Mouse (Mus musculus): ENCODE results near the gene Ddx43. TPM values are rescaled to one million over a fixed set of nuclear protein-coding genes. Genes with fewer than 3 reads are reported as not detected.

Gene Ddx43
- polyA plus RNA-seq, 1 experiment from 2014 or later, result 0.10 TPM

DNA sequence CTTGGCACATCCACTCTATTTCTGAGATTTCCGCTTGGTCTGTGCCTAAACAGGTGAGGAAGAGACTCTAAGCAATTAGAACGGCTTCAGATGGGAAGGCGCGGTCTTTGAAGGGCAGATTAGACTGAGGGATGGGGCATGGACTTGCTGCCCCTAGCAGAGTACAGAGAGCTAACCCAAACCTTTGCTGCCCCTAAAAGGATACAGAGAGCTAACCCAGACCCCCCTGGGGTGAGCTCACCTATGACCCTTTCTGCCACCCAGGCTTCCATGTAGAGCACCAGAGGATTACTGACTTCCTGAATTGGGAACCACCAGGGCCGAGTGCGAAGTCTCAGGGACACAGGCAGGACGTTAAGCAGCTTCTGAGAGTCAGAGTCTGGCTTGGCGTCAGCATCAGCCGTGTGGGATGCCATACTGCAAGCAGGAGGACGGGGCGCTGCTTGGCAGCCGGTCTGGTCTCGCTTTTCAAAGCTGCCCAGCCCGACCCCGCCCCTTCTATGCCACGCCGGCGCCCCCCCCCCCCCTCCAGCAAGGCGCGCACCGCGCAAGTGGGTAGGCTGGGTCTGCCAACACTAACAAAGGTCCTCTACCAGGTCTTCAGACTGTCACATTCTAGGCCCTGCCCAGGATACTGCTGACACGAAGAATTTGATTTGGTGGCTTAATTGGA is 17.3 kb upstream of the Ddx43 start, which contains the start of gene Ooep:
TSS of gene Ooep (minus strand) at position 613 of the 673 bp plus-strand sequence.
- peaks cover 24% of the 10 kb centered on the region for H3K27me3 ChIP-seq (ENCODE audit: insufficient read depth, poor library complexity, severe bottlenecking)
- WGBS, result 3% methylated on average over 23 of the region's 23 CpGs
- no peaks in the 10 kb centered on the region for H3K36me3 ChIP-seq
- H3K4me1 ChIP-seq (replicated peaks), result peaks cover 12% of the 10 kb centered on the region
- H3K27ac ChIP-seq, result peak within 1 kb of the TSS; percentile 70
- H3K4me3 ChIP-seq, result peak within 1 kb of the TSS; percentile 52
- DNase-seq (ENCODE audit: low spot score), result peak; percentile 53
- H3K9me3 ChIP-seq, result no peaks in the 10 kb centered on the region

DNA sequence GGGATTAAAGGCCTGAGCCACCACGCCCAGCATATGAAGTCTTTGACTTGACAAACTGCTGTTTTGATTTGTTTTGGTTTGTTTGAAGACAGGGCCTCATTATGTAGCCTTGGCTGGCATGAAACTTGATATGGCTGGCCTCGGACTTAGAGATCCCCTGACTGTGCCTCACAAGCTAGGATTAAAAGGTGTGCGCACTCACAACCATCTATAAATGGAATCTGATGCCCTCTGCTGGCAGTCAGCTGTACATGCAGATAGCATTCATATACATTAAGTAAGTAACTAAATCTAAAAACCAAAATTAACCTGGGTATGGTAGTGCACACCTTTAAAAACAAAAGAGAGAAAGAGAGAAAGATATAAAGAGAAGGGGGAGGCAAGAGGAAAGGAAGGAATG is 9.7 kb upstream of the Ddx43 start:
- DNase-seq (ENCODE audit: low spot score), result no peak

DNA sequence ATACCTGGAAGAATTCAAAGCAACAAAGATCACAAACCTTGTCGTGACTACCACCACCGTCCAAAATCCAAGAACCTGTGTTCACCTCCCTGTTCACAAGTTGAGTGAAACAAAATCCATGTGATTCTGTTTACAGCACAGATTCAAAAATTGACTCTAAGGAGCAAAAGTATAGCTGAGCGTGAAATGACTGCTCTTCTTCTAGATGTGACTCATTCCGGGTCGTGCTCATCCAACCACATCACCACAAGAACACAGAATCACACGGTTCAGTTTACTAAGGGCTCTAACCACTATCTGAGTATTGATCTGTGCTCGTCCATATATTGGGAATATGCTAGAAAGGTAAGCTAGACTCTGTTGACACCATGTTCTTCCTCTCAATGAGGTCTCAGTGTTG is 8.6 kb upstream of the Ddx43 start:
- 89% methylated on average over 7 of the region's 7 CpGs for WGBS
- Histone ChIP-seq H3K27me3 (ENCODE audit: insufficient read depth, poor library complexity, severe bottlenecking) (peaks cover 5% of the 10 kb centered on the region; the same call in 1 of the 2 replicates), H3K27ac (no peak overlapping the region), H3K4me1 (replicated peaks) (no peaks in the 10 kb centered on the region), H3K9me3 (no peaks in the 10 kb centered on the region), H3K36me3 (no peaks in the 10 kb centered on the region), H3K4me3 (no peak overlapping the region)
- DNase-seq (ENCODE audit: low spot score), result no peak

More for the DNA sequence above, 9.7 kb upstream of the Ddx43 start:
- Histone ChIP-seq H3K9me3 (no peaks in the 10 kb centered on the region), H3K36me3 (no peaks in the 10 kb centered on the region), H3K4me1 (replicated peaks) (no peaks in the 10 kb centered on the region), H3K4me3 (no peak overlapping the region), H3K27ac (no peak overlapping the region), H3K27me3 (ENCODE audit: insufficient read depth, poor library complexity, severe bottlenecking) (0 out of 2 replicates have a peak, but pooled peaks cover 4% of the 10 kb centered on the region)
- 54% methylated on average over 3 of the region's 3 CpGs for WGBS

DNA sequence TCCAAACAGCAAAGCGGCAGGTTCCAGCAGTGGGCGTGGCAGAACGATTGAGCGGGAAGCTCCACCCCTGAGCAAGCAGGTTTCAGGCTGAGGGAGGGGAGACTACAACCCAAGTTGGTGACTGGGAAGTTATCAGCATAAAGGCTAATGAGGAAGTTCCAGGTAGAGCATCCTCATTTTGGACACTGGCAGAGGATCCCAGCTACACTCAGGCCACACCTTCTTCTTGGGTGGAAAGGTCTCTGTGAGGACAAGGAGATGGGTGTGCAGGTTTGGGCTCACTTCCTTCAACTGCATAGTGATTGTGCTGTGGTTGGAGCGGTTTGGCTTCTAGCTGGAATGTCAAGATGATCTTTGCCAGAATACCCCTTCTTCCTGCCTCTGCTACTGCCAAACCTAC is 5.6 kb upstream of the Ddx43 start:
- WGBS, result 56% methylated on average over 5 of the region's 5 CpGs

DNA sequence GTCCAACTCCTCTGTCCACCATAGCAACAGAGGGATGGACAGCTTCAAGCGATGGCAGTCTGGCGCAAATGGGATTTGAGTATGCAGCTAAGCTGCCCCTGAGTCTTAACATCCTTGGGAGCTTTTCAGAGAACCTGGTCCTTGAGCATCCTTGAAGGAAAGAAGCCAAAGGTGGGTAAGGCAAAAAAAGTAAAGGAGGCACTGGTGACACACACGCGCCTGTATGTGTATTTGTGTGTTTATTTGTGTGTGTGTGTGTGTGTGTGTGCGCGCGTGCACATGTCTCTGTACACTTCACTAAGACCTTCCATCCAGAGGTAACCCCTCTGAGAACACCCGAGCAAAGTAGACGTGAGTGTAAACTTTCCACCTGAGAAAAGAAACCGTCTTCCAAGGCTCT is 1.8 kb upstream of the Ddx43 start:
- Histone ChIP-seq H3K9me3 (no peaks in the 10 kb centered on the region), H3K36me3 (no peaks in the 10 kb centered on the region), H3K4me1 (replicated peaks) (peaks cover 7% of the 10 kb centered on the region), H3K27ac (no peak overlapping the region), H3K4me3 (no peak overlapping the region), H3K27me3 (ENCODE audit: insufficient read depth, poor library complexity, severe bottlenecking) (peaks cover 68% of the 10 kb centered on the region)
- 85% methylated on average over 10 of the region's 10 CpGs for WGBS
- DNase-seq (ENCODE audit: low spot score), result no peak

More for the DNA sequence above, 5.6 kb upstream of the Ddx43 start:
- Histone ChIP-seq H3K9me3 (no peaks in the 10 kb centered on the region), H3K4me3 (no peak overlapping the region), H3K27me3 (ENCODE audit: insufficient read depth, poor library complexity, severe bottlenecking) (peaks cover 35% of the 10 kb centered on the region), H3K4me1 (replicated peaks) (no peaks in the 10 kb centered on the region), H3K27ac (no peak overlapping the region), H3K36me3 (no peaks in the 10 kb centered on the region)
- DNase-seq (ENCODE audit: low spot score), result no peak

DNA sequence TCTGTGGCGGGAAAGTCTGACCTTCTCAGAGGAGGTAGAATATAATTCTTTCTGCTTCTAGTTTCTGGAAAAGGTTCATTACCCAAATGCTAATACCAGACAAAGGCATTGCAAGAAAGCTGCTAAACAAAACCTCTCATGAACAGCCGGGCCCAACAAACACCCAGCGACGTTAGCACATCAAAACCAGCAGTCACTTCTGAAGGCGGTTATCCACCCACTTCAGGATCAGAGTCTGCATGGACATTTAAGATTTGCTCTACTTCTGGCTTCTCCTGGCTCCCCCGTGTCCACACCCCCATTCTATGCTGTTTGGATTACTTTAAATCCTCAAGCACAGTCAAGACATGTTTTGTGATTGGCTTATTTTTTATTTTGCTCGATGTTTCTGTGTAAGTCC is 975 bp upstream of the Ddx43 start:
- Histone ChIP-seq H3K36me3 (no peaks in the 10 kb centered on the region), H3K4me1 (replicated peaks) (peaks cover 7% of the 10 kb centered on the region), H3K4me3 (no peak overlapping the region), H3K27ac (no peak overlapping the region), H3K9me3 (no peaks in the 10 kb centered on the region), H3K27me3 (ENCODE audit: insufficient read depth, poor library complexity, severe bottlenecking) (peaks cover 64% of the 10 kb centered on the region)
- 68% methylated on average over 7 of the region's 7 CpGs for WGBS
- no peak for DNase-seq (ENCODE audit: low spot score)

DNA sequence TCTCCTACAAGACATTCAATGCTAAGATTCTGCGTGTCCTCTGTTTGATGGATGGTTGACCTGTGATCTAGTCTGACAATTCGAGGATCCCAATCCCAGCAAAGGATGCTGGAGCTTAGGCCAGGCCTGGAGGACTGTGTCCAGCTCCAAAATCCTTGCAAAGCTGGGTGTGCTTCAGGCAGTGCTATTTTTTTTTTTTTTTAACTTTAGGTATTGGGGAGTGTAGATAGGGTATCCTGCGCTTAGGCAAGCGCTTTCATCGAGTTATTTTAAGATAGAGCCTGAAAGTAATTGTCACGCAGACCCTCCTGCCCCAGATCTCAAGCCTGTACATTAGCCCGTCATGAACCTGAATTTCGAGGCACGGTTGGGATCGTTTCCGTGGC is 340 bp upstream of the Ddx43 start:
- Histone ChIP-seq H3K4me1 (replicated peaks) (peaks cover 7% of the 10 kb centered on the region), H3K4me3 (peak overlapping the region; percentile 50), H3K27me3 (ENCODE audit: insufficient read depth, poor library complexity, severe bottlenecking) (peaks cover 64% of the 10 kb centered on the region), H3K9me3 (no peaks in the 10 kb centered on the region), H3K36me3 (no peaks in the 10 kb centered on the region), H3K27ac (no peak overlapping the region)
- DNase-seq (ENCODE audit: low spot score), result no peak
- 37% methylated on average over 11 of the region's 11 CpGs for WGBS

DNA sequence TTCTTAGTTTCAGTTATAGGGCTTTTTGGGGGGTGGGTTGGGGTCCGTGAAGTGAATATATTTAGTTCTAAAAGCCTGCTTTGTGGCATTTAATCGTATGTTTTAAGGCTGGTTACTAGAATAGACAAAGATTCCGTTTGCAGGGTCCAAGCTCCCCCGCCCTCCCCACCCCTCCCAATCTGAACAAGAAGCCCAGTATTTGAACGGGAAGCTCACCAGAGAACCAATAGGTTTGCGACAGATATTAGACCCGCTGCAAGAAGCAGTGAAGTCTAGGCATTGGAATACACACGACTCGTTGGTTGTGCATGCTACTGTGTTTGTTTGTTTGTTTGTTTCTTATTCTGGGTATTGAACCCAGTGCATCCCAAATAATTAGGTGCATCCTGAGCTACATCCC is 940 bp downstream of the Ddx43 start:
- Histone ChIP-seq H3K9me3 (no peaks in the 10 kb centered on the region), H3K4me1 (replicated peaks) (peaks cover 7% of the 10 kb centered on the region), H3K36me3 (no peaks in the 10 kb centered on the region), H3K27me3 (ENCODE audit: insufficient read depth, poor library complexity, severe bottlenecking) (peaks cover 64% of the 10 kb centered on the region), H3K4me3 (no peak overlapping the region), H3K27ac (no peak overlapping the region)
- no peak for DNase-seq (ENCODE audit: low spot score)
- WGBS, result 67% methylated on average over 9 of the region's 9 CpGs

DNA sequence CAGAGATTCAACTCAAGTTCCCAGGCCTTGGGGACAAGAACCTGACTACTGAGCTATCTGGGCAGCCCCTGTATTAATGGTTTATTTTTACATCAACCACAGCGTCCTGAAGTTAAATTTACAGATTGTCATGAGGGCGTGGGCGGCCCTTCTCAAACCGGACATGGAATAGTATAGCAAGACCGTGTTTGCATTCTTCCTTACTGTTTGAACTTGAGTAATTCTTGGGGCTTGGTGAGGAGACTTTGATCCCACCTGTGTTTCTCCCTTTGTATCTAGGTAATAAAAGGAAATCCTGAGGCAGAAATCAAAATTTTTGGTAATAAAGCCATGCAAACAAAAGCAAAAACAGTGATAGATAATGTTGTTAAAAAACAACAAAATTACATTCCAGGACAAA is 5.0 kb downstream of the Ddx43 start:
- WGBS, result 89% methylated on average over 5 of the region's 5 CpGs
- Histone ChIP-seq H3K4me1 (replicated peaks) (peaks cover 6% of the 10 kb centered on the region), H3K27ac (no peak overlapping the region), H3K9me3 (no peaks in the 10 kb centered on the region), H3K27me3 (ENCODE audit: insufficient read depth, poor library complexity, severe bottlenecking) (peaks cover 27% of the 10 kb centered on the region), H3K4me3 (no peak overlapping the region), H3K36me3 (no peaks in the 10 kb centered on the region)
- no peak for DNase-seq (ENCODE audit: low spot score)

DNA sequence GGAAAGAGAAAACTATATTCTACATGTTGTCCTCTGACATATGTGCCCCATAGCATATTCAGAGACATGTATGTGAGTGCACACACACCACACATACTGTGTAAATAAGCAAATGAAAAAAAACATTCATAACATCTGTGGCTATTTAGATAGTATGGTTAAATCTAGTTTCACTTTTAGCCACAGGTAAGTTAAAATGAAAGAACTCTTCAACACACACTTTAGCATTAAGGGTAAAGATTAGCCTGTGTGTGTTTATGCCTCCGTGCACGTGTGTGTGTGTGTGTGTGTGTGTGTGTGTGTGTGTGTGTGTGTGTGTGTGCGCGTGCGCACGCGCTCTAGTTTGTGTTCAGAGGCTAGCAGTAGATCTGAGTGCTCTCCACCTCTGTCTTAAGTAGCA is 6.0 kb downstream of the Ddx43 start:
- H3K36me3 ChIP-seq, result no peaks in the 10 kb centered on the region
- no peak overlapping the region for H3K27ac ChIP-seq
- H3K4me3 ChIP-seq, result no peak overlapping the region
- no peaks in the 10 kb centered on the region for H3K4me1 ChIP-seq (replicated peaks)
- DNase-seq (ENCODE audit: low spot score), result no peak
- WGBS, result 92% methylated on average over 7 of the region's 7 CpGs
- H3K27me3 ChIP-seq (ENCODE audit: insufficient read depth, poor library complexity, severe bottlenecking), result peaks cover 17% of the 10 kb centered on the region
- no peaks in the 10 kb centered on the region for H3K9me3 ChIP-seq

DNA sequence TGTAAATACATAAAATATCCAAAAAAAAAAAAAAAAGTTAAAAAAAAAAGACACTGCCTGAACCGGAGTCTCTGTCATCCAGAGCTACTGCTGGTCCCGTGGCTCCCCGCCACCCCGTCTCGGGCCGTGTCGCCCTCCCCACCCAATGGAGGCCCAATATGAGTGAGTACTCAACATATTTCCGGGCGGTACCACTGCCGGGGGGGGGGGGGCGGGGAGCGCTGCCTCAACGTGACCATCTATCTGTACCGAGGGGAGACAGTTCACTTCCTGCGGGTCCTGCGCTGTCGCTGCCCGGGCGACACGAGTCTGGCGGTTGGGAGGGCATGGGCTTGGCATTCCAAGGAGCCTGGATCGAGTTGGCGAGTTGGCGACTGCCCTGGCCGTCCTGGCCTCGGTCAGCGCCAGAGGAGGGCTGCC is 31.8 kb downstream of the Ddx43 start:
- peaks cover 8% of the 10 kb centered on the region for H3K4me1 ChIP-seq (replicated peaks)
- peak overlapping the region; percentile 43 for H3K4me3 ChIP-seq
- 0 out of 2 replicates have a peak overlapping the region, but pooled peaks have one; percentile 46 for H3K27ac ChIP-seq
- no peaks in the 10 kb centered on the region for H3K9me3 ChIP-seq
- H3K27me3 ChIP-seq (ENCODE audit: insufficient read depth, poor library complexity, severe bottlenecking), result peaks cover 16% of the 10 kb centered on the region
- no peaks in the 10 kb centered on the region for H3K36me3 ChIP-seq
- DNase-seq (ENCODE audit: low spot score), result no peak
- 29% methylated on average over 27 of the region's 27 CpGs for WGBS

DNA sequence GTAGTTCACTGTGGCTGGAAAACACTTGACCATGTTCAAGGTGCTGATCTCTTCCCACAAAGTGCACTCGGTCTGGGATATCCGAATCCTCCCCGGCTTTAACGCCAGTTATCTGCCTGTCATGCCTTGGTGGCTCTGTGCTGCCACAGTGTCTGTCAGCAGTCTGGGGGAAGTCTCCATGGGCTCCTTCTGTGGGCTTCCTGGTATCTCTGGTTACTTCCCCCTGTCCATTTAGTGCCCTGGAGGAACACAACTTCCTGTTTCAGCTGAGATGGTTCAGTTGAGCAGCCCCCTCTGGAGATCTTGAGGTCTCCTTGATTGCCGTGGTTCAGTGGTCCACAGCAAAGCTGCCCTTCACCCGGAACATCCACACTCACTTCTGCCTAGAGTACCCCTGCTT is 32.6 kb downstream of the Ddx43 start:
- Histone ChIP-seq H3K27ac (no peak overlapping the region), H3K27me3 (ENCODE audit: insufficient read depth, poor library complexity, severe bottlenecking) (peaks cover 16% of the 10 kb centered on the region), H3K36me3 (no peaks in the 10 kb centered on the region), H3K4me1 (replicated peaks) (peaks cover 8% of the 10 kb centered on the region), H3K4me3 (no peak overlapping the region), H3K9me3 (no peaks in the 10 kb centered on the region)
- no peak for DNase-seq (ENCODE audit: low spot score)
- WGBS, result 79% methylated on average over 6 of the region's 6 CpGs

DNA sequence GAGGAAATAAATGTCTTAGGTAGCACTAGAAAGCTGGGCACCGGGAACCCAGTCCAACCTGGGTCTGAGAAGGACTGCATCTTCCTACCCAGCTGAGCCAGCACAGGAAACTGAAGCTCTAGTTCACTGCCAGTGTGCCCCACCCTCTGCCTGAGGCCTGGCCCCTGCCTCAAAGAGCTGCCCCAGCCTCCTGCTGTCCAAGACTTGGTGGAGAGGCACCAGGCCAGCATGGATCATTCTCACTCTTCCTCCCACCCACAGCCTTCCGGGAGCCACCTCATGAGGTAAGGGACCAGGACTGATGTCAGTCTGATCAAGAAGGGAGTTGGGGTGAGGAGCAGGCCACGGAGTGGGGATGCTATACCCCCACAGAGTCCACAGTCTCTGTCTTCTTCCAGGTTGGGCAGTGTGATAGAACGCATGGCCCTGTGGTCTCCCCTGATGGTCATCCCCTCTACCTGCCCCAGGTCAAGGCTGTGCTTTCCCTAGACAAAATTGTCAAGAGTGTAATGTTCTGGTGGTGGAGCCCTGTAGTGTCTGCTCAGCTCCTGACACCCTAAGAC is 33.4 kb downstream of the Ddx43 start:
- Histone ChIP-seq H3K4me3 (no peak overlapping the region), H3K27me3 (ENCODE audit: insufficient read depth, poor library complexity, severe bottlenecking) (peaks cover 16% of the 10 kb centered on the region), H3K36me3 (no peaks in the 10 kb centered on the region), H3K4me1 (replicated peaks) (peaks cover 8% of the 10 kb centered on the region), H3K27ac (no peak overlapping the region), H3K9me3 (no peaks in the 10 kb centered on the region)
- no peak for DNase-seq (ENCODE audit: low spot score)
- 85% methylated on average over 4 of the region's 4 CpGs for WGBS

Data from hindbrain, embryonic 10.5 days (tissue).